Mouse (Mus musculus): ENCODE measurements around the gene Phf20. TPM values are rescaled to one million over a fixed set of nuclear protein-coding genes. Genes with fewer than 3 reads are reported as not detected.

Gene Phf20
- 153 and 157 TPM in 2 replicates for polyA plus RNA-seq (2015; fragmentation: Nextera tagmentation; extraction: Ambion mirVana)

GRCm38 (mm10) chr2:156196302-156197128 is at the start of gene Phf20:
Phf20 (plus strand) TSS chr2:156196466.
- peak within 1 kb of the TSS; percentile 99 for H3K27ac ChIP-seq (replicated peaks)
- H3K36me3 ChIP-seq, result no peaks in the 10 kb centered on the region
- no peaks in the 10 kb centered on the region for H3K27me3 ChIP-seq
- H3K4me1 ChIP-seq, result peaks cover 34% of the 10 kb centered on the region
- WGBS, result under 1% methylated on average over 85 of the region's 88 CpGs
- ATAC-seq (replicated peaks), result peak; percentile 98
- H3K9me3 ChIP-seq, result no peaks in the 10 kb centered on the region
- H3K4me3 ChIP-seq, result peak within 1 kb of the TSS; percentile 77
- peak within 1 kb of the TSS; percentile 54 for H3K4me2 ChIP-seq (replicated peaks)
- peak within 1 kb of the TSS; percentile 85 for H3K9ac ChIP-seq (replicated peaks)

- 84% methylated on average over 3 of the region's 3 CpGs for WGBS
- Histone ChIP-seq H3K4me3 (no peak overlapping the region), H3K27ac (replicated peaks) (no peak overlapping the region), H3K4me2 (replicated peaks) (no peak overlapping the region), H3K36me3 (peaks cover 52% of the 10 kb centered on the region), H3K9me3 (no peaks in the 10 kb centered on the region), H3K27me3 (no peaks in the 10 kb centered on the region), H3K4me1 (peaks cover 21% of the 10 kb centered on the region), H3K9ac (replicated peaks) (no peak overlapping the region)
- ATAC-seq (replicated peaks), result no peak
Measured at GRCm38 (mm10) chr2:156147316-156147915, 48.9 kb upstream of the Phf20 start.

DNA sequence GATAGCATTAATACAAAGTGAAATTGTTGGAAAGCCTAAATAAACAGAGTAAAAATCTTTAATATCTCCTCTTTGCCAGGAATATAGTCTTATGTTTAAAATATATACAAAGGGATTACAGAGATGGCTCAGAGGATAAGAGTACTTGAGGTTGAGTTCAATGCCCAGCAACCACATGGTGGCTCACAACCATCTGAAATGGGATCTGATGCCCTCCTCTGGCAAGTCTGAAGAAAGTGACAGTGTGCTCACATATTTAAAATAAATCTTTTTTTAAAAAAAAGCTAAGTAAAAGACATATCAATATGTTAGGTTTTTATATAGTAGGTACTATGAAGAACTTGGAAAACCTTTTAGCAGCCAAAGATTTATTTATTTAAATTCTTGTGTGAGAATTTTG is 44.7 kb upstream of the Phf20 start:
- no peak overlapping the region for H3K9ac ChIP-seq (replicated peaks)
- no peak for ATAC-seq (replicated peaks)
- no peak overlapping the region for H3K4me2 ChIP-seq (replicated peaks)
- H3K27ac ChIP-seq (replicated peaks), result no peak overlapping the region
- H3K27me3 ChIP-seq, result no peaks in the 10 kb centered on the region
- peaks cover 3% of the 10 kb centered on the region; the same call in 1 of the 2 replicates for H3K4me1 ChIP-seq
- H3K4me3 ChIP-seq, result no peak overlapping the region
- no peaks in the 10 kb centered on the region for H3K9me3 ChIP-seq
- H3K36me3 ChIP-seq, result peaks cover 73% of the 10 kb centered on the region

DNA sequence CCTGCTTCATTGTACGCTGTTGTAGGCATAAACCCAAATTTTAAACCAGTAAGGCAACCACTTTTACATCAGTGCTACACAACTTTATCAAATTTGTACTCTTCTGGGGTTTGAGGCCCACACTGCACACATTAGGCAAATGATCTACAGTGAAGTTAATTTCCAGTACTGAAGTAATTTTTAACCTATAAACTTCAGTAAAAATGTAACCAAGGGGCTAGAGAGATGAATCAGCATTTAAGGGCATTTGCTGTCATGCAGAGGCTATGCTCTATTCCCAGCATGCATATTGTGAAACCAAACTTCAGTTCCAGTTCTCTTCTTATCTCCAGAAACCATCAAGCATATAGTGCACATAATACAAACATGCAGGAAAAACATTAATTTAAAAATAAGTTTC is 30.8 kb upstream of the Phf20 start:
- WGBS, result 98% methylated on average over 1 of the region's 1 CpGs
- Histone ChIP-seq H3K27ac (replicated peaks) (no peak overlapping the region), H3K27me3 (no peaks in the 10 kb centered on the region), H3K36me3 (peaks cover 83% of the 10 kb centered on the region), H3K9ac (replicated peaks) (no peak overlapping the region), H3K4me3 (no peak overlapping the region), H3K4me2 (replicated peaks) (no peak overlapping the region), H3K4me1 (no peaks in the 10 kb centered on the region), H3K9me3 (no peaks in the 10 kb centered on the region)
- no peak for ATAC-seq (replicated peaks)

DNA sequence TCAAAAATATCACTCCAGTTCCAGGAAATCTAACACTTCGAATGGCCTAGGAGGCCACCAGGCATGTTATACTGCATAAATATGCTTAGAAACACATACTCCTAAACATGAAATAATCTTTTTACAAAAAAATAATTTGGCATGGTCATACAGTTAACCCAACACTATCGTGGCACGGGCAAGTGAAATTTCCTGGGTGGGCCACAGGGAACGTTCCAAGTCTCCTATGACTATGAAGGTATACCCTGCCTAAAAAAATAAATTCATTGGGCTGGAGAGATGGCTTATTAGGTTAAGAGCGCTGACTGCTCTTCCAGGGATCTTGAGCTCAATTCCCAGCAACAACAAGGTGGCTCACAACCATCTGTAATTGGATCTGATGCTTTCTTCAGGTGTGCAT is 29.7 kb upstream of the Phf20 start:
- H3K4me1 ChIP-seq, result no peaks in the 10 kb centered on the region
- no peak overlapping the region for H3K27ac ChIP-seq (replicated peaks)
- H3K4me2 ChIP-seq (replicated peaks), result no peak overlapping the region
- H3K4me3 ChIP-seq, result no peak overlapping the region
- no peak overlapping the region for H3K9ac ChIP-seq (replicated peaks)
- H3K36me3 ChIP-seq, result peaks cover 87% of the 10 kb centered on the region
- ATAC-seq (replicated peaks), result no peak
- no peaks in the 10 kb centered on the region for H3K9me3 ChIP-seq
- no peaks in the 10 kb centered on the region for H3K27me3 ChIP-seq
- WGBS, result 96% methylated on average over 5 of the region's 5 CpGs

GRCm38 (mm10) chr2:156177079-156177478 is 19.2 kb upstream of the Phf20 start:
- Histone ChIP-seq H3K4me2 (replicated peaks) (no peak overlapping the region), H3K9ac (replicated peaks) (no peak overlapping the region), H3K4me3 (no peak overlapping the region), H3K9me3 (no peaks in the 10 kb centered on the region), H3K27me3 (no peaks in the 10 kb centered on the region), H3K36me3 (peaks cover 47% of the 10 kb centered on the region), H3K27ac (replicated peaks) (no peak overlapping the region), H3K4me1 (peaks cover 49% of the 10 kb centered on the region)
- WGBS, result 87% methylated on average over 6 of the region's 6 CpGs
- ATAC-seq (replicated peaks), result no peak

DNA sequence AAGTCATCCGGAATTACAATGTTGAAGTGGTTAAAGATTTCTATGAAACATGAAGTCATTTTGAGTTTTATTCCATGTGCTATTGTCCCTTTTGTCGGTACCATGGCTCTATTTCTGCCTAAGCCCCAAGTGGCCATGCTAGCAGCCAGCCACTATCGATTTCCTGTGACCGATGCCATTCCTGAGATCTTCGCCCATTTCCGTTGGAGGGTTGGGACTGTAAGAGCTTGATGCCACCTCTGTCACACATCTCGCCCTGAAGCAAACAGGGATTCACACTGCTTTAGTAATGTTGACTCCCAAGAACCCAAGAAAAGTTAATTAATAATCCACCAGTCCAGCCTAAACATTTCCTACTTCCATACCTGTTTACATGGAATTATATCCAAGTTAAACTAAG is 18.6 kb upstream of the Phf20 start:
- Histone ChIP-seq H3K9me3 (no peaks in the 10 kb centered on the region), H3K4me3 (peak overlapping the region; percentile 25; the same call in 1 of the 2 replicates), H3K4me1 (peaks cover 49% of the 10 kb centered on the region), H3K27ac (replicated peaks) (no peak overlapping the region), H3K4me2 (replicated peaks) (peak overlapping the region; percentile 80), H3K27me3 (no peaks in the 10 kb centered on the region), H3K9ac (replicated peaks) (no peak overlapping the region), H3K36me3 (peaks cover 41% of the 10 kb centered on the region)
- no peak for ATAC-seq (replicated peaks)
- 82% methylated on average over 7 of the region's 7 CpGs for WGBS

- ATAC-seq (replicated peaks), result peak; percentile 49
Measured at GRCm38 (mm10) chr2:156179046-156179795, 17.0 kb upstream of the Phf20 start.

DNA sequence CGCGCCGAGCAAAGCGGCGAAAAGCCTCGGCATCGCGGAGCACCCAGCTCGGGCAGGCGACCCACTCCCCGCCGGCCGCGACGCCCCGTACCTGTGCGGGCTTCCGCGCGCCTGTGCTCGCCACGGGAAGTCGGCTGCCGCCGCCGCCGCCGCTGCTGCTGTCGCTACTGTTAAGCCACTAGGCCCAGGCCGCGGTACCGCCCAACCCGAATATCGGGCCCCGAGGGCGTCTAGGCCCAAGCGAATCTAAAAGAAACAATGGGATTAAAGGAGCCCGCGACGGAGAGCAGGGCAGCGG is 16.5 kb upstream of the Phf20 start:
- H3K9ac ChIP-seq (replicated peaks), result peak overlapping the region; percentile 100
- peak overlapping the region; percentile 97 for H3K4me3 ChIP-seq
- no peaks in the 10 kb centered on the region for H3K27me3 ChIP-seq
- H3K4me1 ChIP-seq, result peaks cover 42% of the 10 kb centered on the region
- H3K4me2 ChIP-seq (replicated peaks), result no peak overlapping the region
- ATAC-seq (replicated peaks), result no peak; the same call in 1 of the 2 replicates
- WGBS, result under 1% methylated on average over 41 of the region's 41 CpGs
- H3K27ac ChIP-seq (replicated peaks), result peak overlapping the region; percentile 99
- H3K36me3 ChIP-seq, result peaks cover 24% of the 10 kb centered on the region; the same call in 1 of the 2 replicates
- no peaks in the 10 kb centered on the region for H3K9me3 ChIP-seq

More at GRCm38 (mm10) chr2:156179046-156179795, 17.0 kb upstream of the Phf20 start:
- Histone ChIP-seq H3K27ac (replicated peaks) (peak overlapping the region; percentile 99), H3K4me2 (replicated peaks) (peak overlapping the region; percentile 80), H3K36me3 (peaks cover 29% of the 10 kb centered on the region), H3K9me3 (no peaks in the 10 kb centered on the region), H3K9ac (replicated peaks) (peak overlapping the region; percentile 100), H3K4me1 (peaks cover 45% of the 10 kb centered on the region), H3K27me3 (no peaks in the 10 kb centered on the region), H3K4me3 (peak overlapping the region; percentile 97)
- WGBS, result 2% methylated on average over 47 of the region's 47 CpGs

GRCm38 (mm10) chr2:156180094-156180821 is 16.0 kb upstream of the Phf20 start, which contains the start of gene Rbm39:
Rbm39 (minus strand) TSS chr2:156180238.
- H3K27ac ChIP-seq (replicated peaks), result peak within 1 kb of the TSS; percentile 99
- peak within 1 kb of the TSS; percentile 80 for H3K4me2 ChIP-seq (replicated peaks)
- under 1% methylated on average over 47 of the region's 47 CpGs for WGBS
- peaks cover 40% of the 10 kb centered on the region for H3K4me1 ChIP-seq
- peak; percentile 97 for ATAC-seq (replicated peaks)
- H3K27me3 ChIP-seq, result no peaks in the 10 kb centered on the region
- H3K9me3 ChIP-seq, result no peaks in the 10 kb centered on the region
- H3K9ac ChIP-seq (replicated peaks), result peak within 1 kb of the TSS; percentile 100
- peak within 1 kb of the TSS; percentile 97 for H3K4me3 ChIP-seq
- H3K36me3 ChIP-seq, result peaks cover 22% of the 10 kb centered on the region; the same call in 1 of the 2 replicates

- H3K27me3 ChIP-seq, result no peaks in the 10 kb centered on the region
- peak overlapping the region; percentile 51 for H3K4me2 ChIP-seq (replicated peaks)
- H3K9me3 ChIP-seq, result no peaks in the 10 kb centered on the region
- 13% methylated on average over 8 of the region's 8 CpGs for WGBS
- peaks cover 34% of the 10 kb centered on the region for H3K4me1 ChIP-seq
- peak overlapping the region; percentile 97 for H3K27ac ChIP-seq (replicated peaks)
- H3K4me3 ChIP-seq, result peak overlapping the region; percentile 97
- H3K36me3 ChIP-seq, result peaks cover 17% of the 10 kb centered on the region; the same call in 1 of the 2 replicates
- peak overlapping the region; percentile 100 for H3K9ac ChIP-seq (replicated peaks)
- no peak for ATAC-seq (replicated peaks)
Measured at GRCm38 (mm10) chr2:156180824-156181590, 15.3 kb upstream of the Phf20 start.

All from forebrain, embryonic 15.5 days (tissue).